Mouse (Mus musculus) limb, embryonic 14.5 days (tissue): ENCODE results near the gene Fgfr2. TPM values are rescaled to one million over a fixed set of nuclear protein-coding genes. Genes with fewer than 3 reads are reported as not detected.

Experiments used
- ATAC-seq: fragments of 200-750 bp; cut with Nextera tagmentation; 2 replicates; pipeline ENCODE4 v1.8.0; 2017; ENCODE audit warnings: low read depth, moderate number of reproducible peaks, moderate TSS enrichment; ENCODE audit not compliant: low FRiP score
- DNase-seq: peaks from one replicate; pipeline ENCODE4 v3.0.0-alpha.2; 2015; ENCODE audit warnings: low spot score
- H3K27ac ChIP-seq: fragments of 300-500 bp; sonication (generic); replicated peaks from 2 replicates; pipeline ENCODE4 v1.5.1; 2014; ENCODE audit warnings: low read depth, mild to moderate bottlenecking, low read length, moderate library complexity, mixed read lengths
- H3K27me3 ChIP-seq: fragments of 300-500 bp; sonication (generic); 2 replicates; pipeline ENCODE4 v1.6.1; 2014; ENCODE audit warnings: low read length, mixed read lengths; ENCODE audit not compliant: control insufficient read depth, insufficient read depth
- H3K36me3 ChIP-seq: fragments of 300-500 bp; sonication (generic); 2 replicates; pipeline ENCODE4 v1.6.1; 2014; ENCODE audit warnings: mild to moderate bottlenecking, low read length, moderate library complexity, mixed read lengths; ENCODE audit not compliant: control insufficient read depth, insufficient read depth
- H3K4me1 ChIP-seq: fragments of 300-500 bp; sonication (generic); 2 replicates; pipeline ENCODE4 v1.6.1; 2014; ENCODE audit warnings: antibody characterized with exemption, low read length, mixed read lengths; ENCODE audit not compliant: control insufficient read depth, insufficient read depth
- H3K4me2 ChIP-seq: fragments of 300-500 bp; sonication (generic); replicated peaks from 2 replicates; pipeline ENCODE4 v1.6.1; 2014; ENCODE audit warnings: low read depth, mild to moderate bottlenecking, low read length, moderate library complexity; ENCODE audit not compliant: severe bottlenecking
- H3K4me3 ChIP-seq: fragments of 300-500 bp; sonication (generic); replicated peaks from 2 replicates; pipeline ENCODE4 v1.5.1; 2014; ENCODE audit warnings: low read length
- H3K9ac ChIP-seq: fragments of 300-500 bp; sonication (generic); 2 replicates; pipeline ENCODE4 v1.6.1; 2014; ENCODE audit warnings: mild to moderate bottlenecking, low read depth, low read length, moderate library complexity; ENCODE audit not compliant: severe bottlenecking
- H3K9me3 ChIP-seq: fragments of 300-500 bp; sonication (generic); 2 replicates; pipeline ENCODE4 v1.6.1; 2016; ENCODE audit warnings: low read length; ENCODE audit not compliant: control insufficient read depth
- POLR2A ChIP-seq: fragments of 200-500 bp; IDR thresholded peaks from 2 replicates; pipeline ENCODE4 v1.8.0; 2012; ENCODE audit warnings: inconsistent platforms, mild to moderate bottlenecking, moderate library complexity, borderline replicate concordance; ENCODE audit not compliant: insufficient read depth, insufficient read length; ENCODE audit errors: extremely low read depth
- WGBS: fragments of 180-500 bp; shearing (Covaris S2); extraction: QIAGEN DNeasy Blood & Tissue Kit; methylation state at CpG from one replicate; pipeline ENCODE4 v1.1.7; 2014; 5-methylcytosine and 5-hydroxymethylcytosine counted together
- polyA plus RNA-seq, 2 experiments: library from polyadenylated mRNA; depleted of rRNA in 1 of 2; stranded (reverse) in 1 of 2; unstranded in 1 of 2; fragments of >200 nt; fragmentation: Nextera tagmentation in 1 of 2; extraction: Ambion mirVana in 1 of 2; gene quantifications; 2 replicates each; pipeline versions ENCODE4 v1.2.1 to v1.2.3; 2012 to 2014

Gene Fgfr2
- polyA plus RNA-seq, 2 experiments: 131 to 133 TPM

GRCm38 (mm10) chr7:130368036-130368826 lies 2754.9 kb downstream of the Fgfr2 start:
- H3K4me1 ChIP-seq: peaks cover 6% of the 10 kb centered on the region; the same call in 1 of the 2 replicates
- no peak for TF ChIP-seq POLR2A
- ATAC-seq: no peak
- no peak overlapping the region for H3K9ac ChIP-seq
- H3K4me2 ChIP-seq: no peak overlapping the region
- H3K27ac ChIP-seq: no peak overlapping the region
- H3K27me3 ChIP-seq: no peaks in the 10 kb centered on the region
- 48% methylated on average over 13 of the region's 13 CpGs for WGBS
- H3K4me3 ChIP-seq: no peak overlapping the region
- 0 out of 2 replicates have a peak, but pooled peaks cover 3% of the 10 kb centered on the region for H3K9me3 ChIP-seq
- no peak for DNase-seq
- H3K36me3 ChIP-seq: no peaks in the 10 kb centered on the region

- no peaks in the 10 kb centered on the region for H3K27me3 ChIP-seq
- no peak overlapping the region for H3K4me2 ChIP-seq
- no peak overlapping the region for H3K27ac ChIP-seq
- 34% methylated on average over 12 of the region's 12 CpGs for WGBS
- peaks cover 6% of the 10 kb centered on the region; the same call in 1 of the 2 replicates for H3K4me1 ChIP-seq
- no peak for TF ChIP-seq POLR2A
- 0 out of 2 replicates have a peak, but pooled peaks cover 3% of the 10 kb centered on the region for H3K9me3 ChIP-seq
- DNase-seq (no peak), ATAC-seq (no peak)
- H3K36me3 ChIP-seq: no peaks in the 10 kb centered on the region
- H3K4me3 ChIP-seq: no peak overlapping the region
- H3K9ac ChIP-seq: no peak overlapping the region
These were observed 2755.7 kb downstream of the Fgfr2 start for GRCm38 (mm10) chr7:130367222-130368035.

- H3K36me3 ChIP-seq: no peaks in the 10 kb centered on the region
- H3K27me3 ChIP-seq: no peaks in the 10 kb centered on the region
- DNase-seq: no peak
- no peak overlapping the region for H3K9ac ChIP-seq
- H3K4me1 ChIP-seq: peaks cover 6% of the 10 kb centered on the region; the same call in 1 of the 2 replicates
- no peak overlapping the region for H3K27ac ChIP-seq
- no peak overlapping the region for H3K4me2 ChIP-seq
- no peak for ATAC-seq
- H3K4me3 ChIP-seq: no peak overlapping the region
- TF ChIP-seq POLR2A: no peak
- 93% methylated on average over 10 of the region's 10 CpGs for WGBS
- 0 out of 2 replicates have a peak, but pooled peaks cover 3% of the 10 kb centered on the region for H3K9me3 ChIP-seq
These were observed 2757.4 kb downstream of the Fgfr2 start for GRCm38 (mm10) chr7:130365711-130366110.

GRCm38 (mm10) chr7:130340412-130341152 lies 2782.6 kb downstream of the Fgfr2 start:
- H3K36me3 ChIP-seq: no peaks in the 10 kb centered on the region
- no peaks in the 10 kb centered on the region for H3K4me1 ChIP-seq
- H3K27me3 ChIP-seq: no peaks in the 10 kb centered on the region
- no peak overlapping the region for H3K27ac ChIP-seq
- no peaks in the 10 kb centered on the region for H3K9me3 ChIP-seq
- 67% methylated on average over 6 of the region's 6 CpGs for WGBS
- no peak overlapping the region for H3K9ac ChIP-seq
- no peak overlapping the region for H3K4me3 ChIP-seq
- DNase-seq (no peak), ATAC-seq (no peak)
- no peak for TF ChIP-seq POLR2A
- H3K4me2 ChIP-seq: no peak overlapping the region

- Histone ChIP-seq H3K4me2 (no peak overlapping the region), H3K4me1 (peaks cover 4% of the 10 kb centered on the region; the same call in 1 of the 2 replicates), H3K4me3 (no peak overlapping the region), H3K9me3 (no peaks in the 10 kb centered on the region), H3K9ac (no peak overlapping the region), H3K36me3 (no peaks in the 10 kb centered on the region), H3K27me3 (no peaks in the 10 kb centered on the region), H3K27ac (no peak overlapping the region)
- 90% methylated on average over 7 of the region's 7 CpGs for WGBS
- DNase-seq: no peak
- TF ChIP-seq POLR2A: no peak
- no peak for ATAC-seq
These were observed 2785.5 kb downstream of the Fgfr2 start for GRCm38 (mm10) chr7:130337601-130338000.
